ENCODE assay signal across 27 mouse cellular contexts in genomic region chr17:15680661-15681060, GRCm38 (mm10).
"Had no signal": no experiment of that assay in that cellular context is flagged by ENCODE, and none has a peak within 500 bp of the region (broad histone marks: within the 10 kb centered on the region; RNA-seq: fewer than 3 reads in every experiment).

No protein-coding gene starts in this region.

- H3K4me1 ChIP-seq: heart, embryonic 10.5 days; heart, embryonic 13.5 days; heart, embryonic 15.5 days; hindbrain, embryonic 13.5 days; hindbrain, embryonic 15.5 days; kidney, embryonic 15.5 days; limb, embryonic 13.5 days; limb, embryonic 15.5 days had no signal

- DNase-seq: gastrocnemius, postnatal 14 days; gastrocnemius, postnatal 36 days; heart, adult 11 months; heart, adult 2 months; heart, postnatal 14 days; heart, postnatal 36 days; kidney, adult 11 months; kidney, adult 2 months; kidney, adult 9 months; kidney, postnatal 14 days; kidney, postnatal 36 days; layer of hippocampus, adult 9-11 months; layer of hippocampus, postnatal 36 days; left cerebral cortex, postnatal 4 days had no signal

- H3K4me2 ChIP-seq: heart, embryonic 13.5 days; heart, embryonic 15.5 days; hindbrain, embryonic 13.5 days; hindbrain, embryonic 15.5 days; kidney, embryonic 15.5 days; limb, embryonic 13.5 days; limb, embryonic 15.5 days; liver, embryonic 12.5 days had no signal

- H3K27me3 ChIP-seq: heart, embryonic 13.5 days; heart, embryonic 15.5 days; hindbrain, embryonic 13.5 days; hindbrain, embryonic 15.5 days; kidney, embryonic 15.5 days; limb, embryonic 13.5 days; limb, embryonic 15.5 days; liver, embryonic 12.5 days had no signal

- H3K27ac ChIP-seq: heart, adult 2 months; heart, embryonic 10.5 days; heart, embryonic 13.5 days; heart, embryonic 15.5 days; hindbrain, embryonic 13.5 days; hindbrain, embryonic 15.5 days; hindbrain, postnatal 0 days; kidney, embryonic 15.5 days; kidney, postnatal 0 days; limb, embryonic 13.5 days; limb, embryonic 15.5 days; liver, embryonic 12.5 days; liver, embryonic 14.5 days had no signal

- H3K4me3 ChIP-seq: heart, adult 2 months; heart, embryonic 10.5 days; heart, embryonic 13.5 days; heart, embryonic 15.5 days; hindbrain, embryonic 13.5 days; hindbrain, embryonic 15.5 days; kidney, embryonic 15.5 days; limb, embryonic 13.5 days; limb, embryonic 15.5 days; liver, embryonic 12.5 days had no signal

- H3K36me3 ChIP-seq: heart, embryonic 10.5 days; heart, embryonic 13.5 days; heart, embryonic 15.5 days; hindbrain, embryonic 13.5 days; hindbrain, embryonic 15.5 days; kidney, embryonic 15.5 days; limb, embryonic 13.5 days; limb, embryonic 15.5 days; liver, embryonic 12.5 days had no signal

- H3K9me3 ChIP-seq: heart, embryonic 10.5 days; heart, embryonic 13.5 days; heart, embryonic 15.5 days; hindbrain, embryonic 13.5 days; hindbrain, embryonic 15.5 days; kidney, embryonic 15.5 days; limb, embryonic 13.5 days; limb, embryonic 15.5 days; liver, embryonic 12.5 days had no signal

- H3K9ac ChIP-seq: heart, embryonic 13.5 days; heart, embryonic 15.5 days; hindbrain, embryonic 13.5 days; hindbrain, embryonic 15.5 days; kidney, embryonic 15.5 days; limb, embryonic 13.5 days; limb, embryonic 15.5 days; liver, embryonic 12.5 days; liver, embryonic 14.5 days had no signal

- ATAC-seq: hindbrain, postnatal 0 days; intestine, embryonic 16.5 days; liver, embryonic 12.5 days had no signal
